Mouse (Mus musculus): ENCODE data around the gene Lrg1. TPM values are rescaled to one million over a fixed set of nuclear protein-coding genes. Genes with fewer than 3 reads are reported as not detected.

Lrg1 gene
- total RNA-seq, 4 experiments from 2014 or later, result 1.5 to 3.4 (median 2.0) TPM

- DNase-seq (ENCODE audit: low spot score in 2 of 2), result no peak
Observed at GRCm38 (mm10) chr17:56077523-56077922, 44.3 kb downstream of the Lrg1 start.

GRCm38 (mm10) chr17:56074827-56075208 lies 47.0 kb downstream of the Lrg1 start, which contains the start of gene Ubxn6:
Ubxn6 (minus strand) TSS chr17:56075028.
- DNase-seq (ENCODE audit: low spot score in 2 of 2), result peak; percentile 90 to 97

- DNase-seq (ENCODE audit: low spot score in 2 of 2), result peak; percentile 59 to 75
Observed at GRCm38 (mm10) chr17:56074097-56074826, 47.5 kb downstream of the Lrg1 start.

GRCm38 (mm10) chr17:56072243-56072642 lies 49.6 kb downstream of the Lrg1 start:
- DNase-seq (ENCODE audit: low spot score in 2 of 2), result no peak

GRCm38 (mm10) chr17:56071126-56071525 lies 50.7 kb downstream of the Lrg1 start:
- DNase-seq (ENCODE audit: low spot score in 2 of 2), result no peak

Other genes with a start within 250 kb of the Lrg1 start
- 1 to 10 TPM; 5.0 to 7.3 (median 6.2) TPM for gene Zfp119a, start 243.1 kb downstream of the Lrg1 start, total RNA-seq (2022)
- gene Zfp959, start 229.9 kb downstream of the Lrg1 start, total RNA-seq (2022), result 1 to 10 TPM; 6.4 to 6.9 (median 6.9) TPM
- gene Zfp119b, start 172.5 kb downstream of the Lrg1 start, total RNA-seq (2022), result 1 to 10 TPM; 3.5 to 5.2 (median 4.0) TPM
- 1 to 10 TPM; 1.1 to 2.5 (median 1.7) TPM for gene Ebi3, start 169.4 kb downstream of the Lrg1 start, total RNA-seq (2022)
- 10 to 100 TPM; 12.9 to 16.9 (median 15.0) TPM for gene Yju2, start 162.9 kb downstream of the Lrg1 start, total RNA-seq (2022)
- 10 to 100 TPM; 34.8 to 38.9 (median 37.7) TPM for gene Shd, start 151.5 kb downstream of the Lrg1 start, total RNA-seq (2022)
- 10 to 100 TPM; 73.6 to 91.7 (median 81.2) TPM for gene Fsd1, start 135.5 kb downstream of the Lrg1 start, total RNA-seq (2022)
- gene Stap2, start 116.4 kb downstream of the Lrg1 start, total RNA-seq (2022), result 1 to 10 TPM; 1.7 to 2.4 (median 2.1) TPM
- 100 to 1,000 TPM; 107 to 123 (median 117) TPM for gene Mpnd, start 116.3 kb downstream of the Lrg1 start, total RNA-seq (2022)
- 10 to 100 TPM; 31.2 to 36.7 (median 34.0) TPM for gene Sh3gl1, start 85.4 kb downstream of the Lrg1 start, total RNA-seq (2022)
- 1 to 10 TPM; 2.6 to 3.5 (median 3.1) TPM for gene Chaf1a, start 81.6 kb downstream of the Lrg1 start, total RNA-seq (2022)
- gene Ubxn6, start 47.0 kb downstream of the Lrg1 start, total RNA-seq (2022), result 10 to 100 TPM; 86.2 to 97.2 (median 91.5) TPM
- 100 to 1,000 TPM in 3 of 4 experiments, 10 to 100 TPM in 1; 95.3 to 115 (median 104) TPM for gene Hdgfl2, start 42.4 kb downstream of the Lrg1 start, total RNA-seq (2022)
- gene Plin4, start 12.2 kb downstream of the Lrg1 start, total RNA-seq (2022), result 10 to 100 TPM in 1 of 4 experiments, 1 to 10 TPM in 3; 4.7 to 14.9 (median 7.5) TPM
- under 1 TPM; 0.81 to 0.96 (median 0.93) TPM for gene Plin5, start 4.4 kb downstream of the Lrg1 start, total RNA-seq (2022)
- 100 to 1,000 TPM; 116 to 130 (median 121) TPM for gene Sema6b, start 18.3 kb upstream of the Lrg1 start, total RNA-seq (2022)
- 1 to 10 TPM; 6.1 to 8.9 (median 7.1) TPM for gene Tnfaip8l1, start 40.5 kb upstream of the Lrg1 start, total RNA-seq (2022)
- gene Mydgf, start 61.9 kb upstream of the Lrg1 start, total RNA-seq (2022), result 10 to 100 TPM; 36.8 to 38.3 (median 37.5) TPM
- gene Dpp9, start 96.9 kb upstream of the Lrg1 start, total RNA-seq (2022), result 10 to 100 TPM; 56.1 to 61.3 (median 59.8) TPM
- 10 to 100 TPM; 33.1 to 34.5 (median 33.8) TPM for gene Fem1a, start 134.8 kb upstream of the Lrg1 start, total RNA-seq (2022)
- gene Ticam1, start 154.8 kb upstream of the Lrg1 start, total RNA-seq (2022), result 1 to 10 TPM; 5.7 to 8.4 (median 6.5) TPM
- gene Plin3, start 170.9 kb upstream of the Lrg1 start, total RNA-seq (2022), result 10 to 100 TPM; 14.6 to 18.2 (median 15.4) TPM
- gene Arrdc5, start 178.3 kb upstream of the Lrg1 start, total RNA-seq (2022), result not detected
- 1 to 10 TPM in 2 of 4 experiments, under 1 TPM in 2; 0.80 to 1.8 (median 1.3) TPM for gene Uhrf1, start 181.3 kb upstream of the Lrg1 start, total RNA-seq (2022)
- gene Kdm4b, start 204.1 kb upstream of the Lrg1 start, total RNA-seq (2022), result 10 to 100 TPM; 66.4 to 71.0 (median 67.0) TPM